Mouse (Mus musculus) adrenal gland, postnatal 10 days (tissue): ENCODE measurements around the gene Znrd1as. TPM values are rescaled to one million over a fixed set of nuclear protein-coding genes. Genes with fewer than 3 reads are reported as not detected.
"Not testable (repeated sequence)": the region's sequence is repeated elsewhere in the genome, so short reads cannot be mapped to it uniquely, and the experiment has no call there.

Experiments used
- DNase-seq: peaks from one replicate; pipeline ENCODE4 v3.0.0; 2021; ENCODE audit warnings: mixed read lengths
- total RNA-seq, 2 experiments: library from RNA; stranded (reverse); gene quantifications; 2 replicates each; pipeline ENCODE4 v1.2.3; 2021

Gene Znrd1as
- total RNA-seq, 2 experiments from 2014 or later: 10.1 to 11.1 TPM

GRCm38 (mm10) chr17:36950981-36951947 lies 7.1 kb upstream of the Znrd1as start, which contains the start of gene Ppp1r11:
Ppp1r11 (minus strand) TSS chr17:36951741.
- DNase-seq: peak; percentile 97

- no peak for DNase-seq
Measured at GRCm38 (mm10) chr17:36952631-36953030, 5.8 kb upstream of the Znrd1as start.

- no peak for DNase-seq
Measured at GRCm38 (mm10) chr17:36953062-36953461, 5.3 kb upstream of the Znrd1as start.

- peak; percentile 30 for DNase-seq
Measured at GRCm38 (mm10) chr17:36958884-36959283, 492 bp downstream of the Znrd1as start.

GRCm38 (mm10) chr17:36961125-36961524 lies 2.7 kb downstream of the Znrd1as start:
- no peak for DNase-seq

- no peak for DNase-seq
Measured at GRCm38 (mm10) chr17:36966875-36967274, 8.5 kb downstream of the Znrd1as start.

- DNase-seq: no peak
Measured at GRCm38 (mm10) chr17:36970316-36970890, 12.0 kb downstream of the Znrd1as start.

GRCm38 (mm10) chr17:36971172-36971850 lies 12.9 kb downstream of the Znrd1as start:
- no peak for DNase-seq

- DNase-seq: no peak
Measured at GRCm38 (mm10) chr17:36972791-36973190, 14.4 kb downstream of the Znrd1as start.

- DNase-seq: no peak
Measured at GRCm38 (mm10) chr17:36973271-36973787, 14.9 kb downstream of the Znrd1as start.

- DNase-seq: no peak
Measured at GRCm38 (mm10) chr17:36981221-36981813, 22.9 kb downstream of the Znrd1as start, which contains the start of gene 2410137M14Rik. 2410137M14Rik (minus strand) TSS chr17:36981237.

GRCm38 (mm10) chr17:36981845-36982244 lies 23.5 kb downstream of the Znrd1as start:
- no peak for DNase-seq

GRCm38 (mm10) chr17:36982253-36983155 lies 24.1 kb downstream of the Znrd1as start:
- DNase-seq: no peak

- DNase-seq: no peak
Measured at GRCm38 (mm10) chr17:36988475-36988874, 30.1 kb downstream of the Znrd1as start.

- no peak for DNase-seq
Measured at GRCm38 (mm10) chr17:36989437-36989836, 31.0 kb downstream of the Znrd1as start, which contains the start of gene H2-M5. H2-M5 (minus strand) TSS chr17:36989537.

- DNase-seq: not testable (repeated sequence)
Measured at GRCm38 (mm10) chr17:36990630-36991029, 32.2 kb downstream of the Znrd1as start.

GRCm38 (mm10) chr17:36992336-36993104 lies 34.1 kb downstream of the Znrd1as start:
- no peak for DNase-seq

GRCm38 (mm10) chr17:36993770-36994325 lies 35.5 kb downstream of the Znrd1as start:
- no peak for DNase-seq

GRCm38 (mm10) chr17:36994528-36994927 lies 36.1 kb downstream of the Znrd1as start:
- DNase-seq: no peak

GRCm38 (mm10) chr17:36995448-36995847 lies 37.1 kb downstream of the Znrd1as start:
- no peak for DNase-seq
